Mouse (Mus musculus): ENCODE results near the gene N4bp2. TPM values are rescaled to one million over a fixed set of nuclear protein-coding genes. Genes with fewer than 3 reads are reported as not detected.

N4bp2 gene
- total and polyA plus RNA-seq, 3 experiments: 32.1 to 182 (median 96.7) TPM

- DNase-seq (ENCODE audit: low spot score) (no peak), ATAC-seq (ENCODE audit: extremely low read depth, insufficient number of reproducible peaks, low FRiP score, poor library complexity, severe bottlenecking) (no peak)
- Histone ChIP-seq H3K36me3 (replicated peaks) (no peaks in the 10 kb centered on the region), H3K27me3 (ENCODE audit: insufficient read depth, low read length) (peaks cover 7% of the 10 kb centered on the region; the same call in 1 of the 2 replicates), H3K9me3 (replicated peaks) (no peaks in the 10 kb centered on the region), H3K4me3 (ENCODE audit: low read depth, low read length) (no peak overlapping the region), H3K4me1 (ENCODE audit: insufficient read depth, low read depth, low read length) (peaks cover 2% of the 10 kb centered on the region; the same call in 1 of the 2 replicates)
- no peak for TF ChIP-seq GATA1 (IDR thresholded peaks at IDR 0.05; ENCODE audit: borderline replicate concordance, low read length)
- no peak for TF ChIP-seq GATA2 (IDR thresholded peaks at IDR 0.05; ENCODE audit: borderline replicate concordance, low read depth, low read length)
- no peak for TF ChIP-seq CTCF (IDR thresholded peaks at IDR 0.05; ENCODE audit: low read depth, low read length)
- TF ChIP-seq TAL1 (conservative IDR thresholded peaks at IDR 0.05; ENCODE audit: low read depth, low read length): no peak
- TF ChIP-seq POLR2AphosphoS5 (IDR thresholded peaks at IDR 0.05; ENCODE audit: insufficient replicate concordance, low read depth, low read length): no peak
Observed at GRCm38 (mm10) chr5:65862217-65862927, 99.1 kb downstream of the N4bp2 start.

- peaks cover 3% of the 10 kb centered on the region; the same call in 1 of the 2 replicates for H3K4me1 ChIP-seq (ENCODE audit: insufficient read depth, low read depth, low read length)
- H3K27me3 ChIP-seq (ENCODE audit: insufficient read depth, low read length): peaks cover 7% of the 10 kb centered on the region; the same call in 1 of the 2 replicates
- H3K9me3 ChIP-seq (replicated peaks): no peaks in the 10 kb centered on the region
- H3K36me3 ChIP-seq (replicated peaks): no peaks in the 10 kb centered on the region
- no peak for ATAC-seq (ENCODE audit: extremely low read depth, insufficient number of reproducible peaks, low FRiP score, poor library complexity, severe bottlenecking)
- no peak for TF ChIP-seq POLR2AphosphoS5 (IDR thresholded peaks at IDR 0.05; ENCODE audit: insufficient replicate concordance, low read depth, low read length)
- TF ChIP-seq CTCF (IDR thresholded peaks at IDR 0.05; ENCODE audit: low read depth, low read length): no peak
- no peak for TF ChIP-seq GATA1 (IDR thresholded peaks at IDR 0.05; ENCODE audit: borderline replicate concordance, low read length)
- TF ChIP-seq TAL1 (conservative IDR thresholded peaks at IDR 0.05; ENCODE audit: low read depth, low read length): no peak
- TF ChIP-seq GATA2 (IDR thresholded peaks at IDR 0.05; ENCODE audit: borderline replicate concordance, low read depth, low read length): no peak
- DNase-seq (ENCODE audit: low spot score): no peak
- no peak overlapping the region for H3K4me3 ChIP-seq (ENCODE audit: low read depth, low read length)
Observed at GRCm38 (mm10) chr5:65863349-65863749, 100.0 kb downstream of the N4bp2 start.

- DNase-seq (ENCODE audit: low spot score): no peak
- no peaks in the 10 kb centered on the region for H3K9me3 ChIP-seq (replicated peaks)
- H3K4me3 ChIP-seq (ENCODE audit: low read depth, low read length): no peak overlapping the region
- no peaks in the 10 kb centered on the region for H3K36me3 ChIP-seq (replicated peaks)
- no peak for ATAC-seq (ENCODE audit: extremely low read depth, insufficient number of reproducible peaks, low FRiP score, poor library complexity, severe bottlenecking)
- TF ChIP-seq GATA2 (IDR thresholded peaks at IDR 0.05; ENCODE audit: borderline replicate concordance, low read depth, low read length): no peak
- TF ChIP-seq TAL1 (conservative IDR thresholded peaks at IDR 0.05; ENCODE audit: low read depth, low read length): no peak
- no peak for TF ChIP-seq CTCF (IDR thresholded peaks at IDR 0.05; ENCODE audit: low read depth, low read length)
- no peak for TF ChIP-seq GATA1 (IDR thresholded peaks at IDR 0.05; ENCODE audit: borderline replicate concordance, low read length)
- no peak for TF ChIP-seq POLR2AphosphoS5 (IDR thresholded peaks at IDR 0.05; ENCODE audit: insufficient replicate concordance, low read depth, low read length)
- H3K27me3 ChIP-seq (ENCODE audit: insufficient read depth, low read length): peaks cover 7% of the 10 kb centered on the region; the same call in 1 of the 2 replicates
- H3K4me1 ChIP-seq (ENCODE audit: insufficient read depth, low read depth, low read length): peaks cover 3% of the 10 kb centered on the region; the same call in 1 of the 2 replicates
Observed at GRCm38 (mm10) chr5:65864486-65864885, 101.2 kb downstream of the N4bp2 start.

GRCm38 (mm10) chr5:65864946-65865345 is 101.6 kb downstream of the N4bp2 start:
- peaks cover 7% of the 10 kb centered on the region; the same call in 1 of the 2 replicates for H3K27me3 ChIP-seq (ENCODE audit: insufficient read depth, low read length)
- H3K9me3 ChIP-seq (replicated peaks): no peaks in the 10 kb centered on the region
- H3K4me1 ChIP-seq (ENCODE audit: insufficient read depth, low read depth, low read length): peaks cover 3% of the 10 kb centered on the region; the same call in 1 of the 2 replicates
- no peaks in the 10 kb centered on the region for H3K36me3 ChIP-seq (replicated peaks)
- DNase-seq (ENCODE audit: low spot score): no peak
- H3K4me3 ChIP-seq (ENCODE audit: low read depth, low read length): no peak overlapping the region
- no peak for ATAC-seq (ENCODE audit: extremely low read depth, insufficient number of reproducible peaks, low FRiP score, poor library complexity, severe bottlenecking)
- no peak for TF ChIP-seq POLR2AphosphoS5 (IDR thresholded peaks at IDR 0.05; ENCODE audit: insufficient replicate concordance, low read depth, low read length)
- TF ChIP-seq GATA1 (IDR thresholded peaks at IDR 0.05; ENCODE audit: borderline replicate concordance, low read length): no peak
- TF ChIP-seq TAL1 (conservative IDR thresholded peaks at IDR 0.05; ENCODE audit: low read depth, low read length): no peak
- TF ChIP-seq CTCF (IDR thresholded peaks at IDR 0.05; ENCODE audit: low read depth, low read length): no peak
- no peak for TF ChIP-seq GATA2 (IDR thresholded peaks at IDR 0.05; ENCODE audit: borderline replicate concordance, low read depth, low read length)

DNA sequence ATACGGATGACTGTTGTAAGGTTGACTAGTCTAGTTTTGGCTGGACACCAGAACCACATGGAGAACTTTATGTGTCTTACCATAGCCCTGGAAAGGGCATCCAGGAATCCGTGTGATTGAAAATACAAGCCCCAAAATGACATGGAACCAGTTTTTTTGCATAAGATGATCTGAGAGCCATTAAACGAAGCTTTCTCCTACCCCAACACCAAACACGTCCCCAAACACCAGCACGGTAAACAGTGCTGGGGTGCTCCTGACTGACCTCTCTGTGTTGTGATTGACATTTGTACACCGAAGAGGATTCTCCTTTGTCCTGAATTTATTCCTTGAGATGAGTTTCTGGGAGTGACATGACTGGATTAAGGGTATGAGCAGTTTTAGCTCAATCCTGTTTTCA is 103.3 kb downstream of the N4bp2 start:
- TF ChIP-seq GATA1 (IDR thresholded peaks at IDR 0.05; ENCODE audit: borderline replicate concordance, low read length) (no peak), GATA2 (IDR thresholded peaks at IDR 0.05; ENCODE audit: borderline replicate concordance, low read depth, low read length) (no peak), TAL1 (conservative IDR thresholded peaks at IDR 0.05; ENCODE audit: low read depth, low read length) (no peak), POLR2AphosphoS5 (IDR thresholded peaks at IDR 0.05; ENCODE audit: insufficient replicate concordance, low read depth, low read length) (no peak), CTCF (IDR thresholded peaks at IDR 0.05; ENCODE audit: low read depth, low read length) (no peak)
- ATAC-seq (ENCODE audit: extremely low read depth, insufficient number of reproducible peaks, low FRiP score, poor library complexity, severe bottlenecking): no peak
- Histone ChIP-seq H3K9me3 (replicated peaks) (no peaks in the 10 kb centered on the region), H3K4me1 (ENCODE audit: insufficient read depth, low read depth, low read length) (peaks cover 3% of the 10 kb centered on the region; the same call in 1 of the 2 replicates), H3K4me3 (ENCODE audit: low read depth, low read length) (no peak overlapping the region), H3K36me3 (replicated peaks) (no peaks in the 10 kb centered on the region), H3K27me3 (ENCODE audit: insufficient read depth, low read length) (peaks cover 13% of the 10 kb centered on the region)
- no peak for DNase-seq (ENCODE audit: low spot score)

DNA sequence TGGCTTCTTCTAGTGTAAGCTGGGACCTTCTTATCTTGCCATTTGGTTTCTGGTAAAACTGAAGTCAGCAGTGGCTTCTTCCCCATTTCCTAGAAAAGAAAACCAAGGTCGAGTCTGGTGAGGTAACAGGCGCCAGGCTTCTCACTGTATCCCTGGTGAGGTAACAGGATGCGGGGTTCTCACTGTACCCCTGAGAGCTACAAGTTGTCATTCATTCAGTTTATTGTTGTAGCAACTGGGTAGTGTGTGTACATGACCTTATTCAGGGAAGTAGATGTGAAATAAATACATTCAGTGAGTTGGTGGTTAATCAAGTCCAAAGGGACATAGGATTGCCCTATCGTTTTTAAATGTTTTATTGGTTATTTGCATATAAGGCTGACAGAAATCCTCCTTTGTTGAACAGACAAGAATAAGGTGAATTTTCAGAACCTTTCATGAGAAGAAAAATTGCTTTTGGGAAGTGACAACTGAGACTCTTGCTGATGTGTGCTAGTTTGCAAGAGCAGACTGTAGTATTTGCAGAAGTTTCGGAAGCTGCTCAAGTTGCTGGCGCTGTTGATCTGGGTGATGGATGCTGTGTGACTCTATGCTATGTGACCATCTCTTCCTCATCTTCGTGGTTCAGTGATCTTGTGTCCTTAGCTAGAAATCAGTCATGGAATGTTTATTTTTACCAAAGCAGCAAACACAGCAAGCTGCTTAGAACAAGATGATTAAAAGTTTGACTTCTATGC is 104.2 kb downstream of the N4bp2 start:
- Histone ChIP-seq H3K4me3 (ENCODE audit: low read depth, low read length) (no peak overlapping the region), H3K4me1 (ENCODE audit: insufficient read depth, low read depth, low read length) (peaks cover 3% of the 10 kb centered on the region; the same call in 1 of the 2 replicates), H3K9me3 (replicated peaks) (no peaks in the 10 kb centered on the region), H3K36me3 (replicated peaks) (no peaks in the 10 kb centered on the region), H3K27me3 (ENCODE audit: insufficient read depth, low read length) (peaks cover 13% of the 10 kb centered on the region)
- TF ChIP-seq GATA1 (IDR thresholded peaks at IDR 0.05; ENCODE audit: borderline replicate concordance, low read length) (no peak), POLR2AphosphoS5 (IDR thresholded peaks at IDR 0.05; ENCODE audit: insufficient replicate concordance, low read depth, low read length) (no peak), CTCF (IDR thresholded peaks at IDR 0.05; ENCODE audit: low read depth, low read length) (no peak), GATA2 (IDR thresholded peaks at IDR 0.05; ENCODE audit: borderline replicate concordance, low read depth, low read length) (no peak), TAL1 (conservative IDR thresholded peaks at IDR 0.05; ENCODE audit: low read depth, low read length) (no peak)
- no peak for DNase-seq (ENCODE audit: low spot score)
- ATAC-seq (ENCODE audit: extremely low read depth, insufficient number of reproducible peaks, low FRiP score, poor library complexity, severe bottlenecking): no peak
